Mouse (Mus musculus) stomach, embryonic 15.5 days (tissue): ENCODE results near the gene Shisal1. TPM values are rescaled to one million over a fixed set of nuclear protein-coding genes. Genes with fewer than 3 reads are reported as not detected.

ENCODE experiments used
- ATAC-seq: fragments of 200-750 bp; cut with Nextera tagmentation; 2 replicates; pipeline ENCODE4 v1.8.0; 2017; ENCODE audit warnings: low read depth, moderate number of reproducible peaks, moderate TSS enrichment; ENCODE audit not compliant: insufficient read depth, low FRiP score
- H3K27ac ChIP-seq: fragments of 300-500 bp; sonication (generic); 2 replicates; pipeline ENCODE4 v1.5.1; 2015; ENCODE audit warnings: mild to moderate bottlenecking, inconsistent platforms
- H3K27me3 ChIP-seq: fragments of 300-500 bp; sonication (generic); replicated peaks from 2 replicates; pipeline ENCODE4 v1.6.1; 2015; ENCODE audit warnings: inconsistent platforms
- H3K36me3 ChIP-seq: fragments of 300-500 bp; sonication (generic); 2 replicates; pipeline ENCODE4 v1.6.1; 2015; ENCODE audit warnings: inconsistent platforms
- H3K4me1 ChIP-seq: fragments of 300-500 bp; sonication (generic); 2 replicates; pipeline ENCODE4 v1.6.1; 2015; ENCODE audit warnings: inconsistent platforms
- H3K4me2 ChIP-seq: fragments of 300-500 bp; sonication (generic); 2 replicates; pipeline ENCODE4 v1.6.1; 2015; ENCODE audit warnings: mild to moderate bottlenecking, inconsistent platforms
- H3K4me3 ChIP-seq: fragments of 300-500 bp; sonication (generic); replicated peaks from 2 replicates; pipeline ENCODE4 v1.5.1; 2015; ENCODE audit warnings: inconsistent platforms
- H3K9ac ChIP-seq: fragments of 300-500 bp; sonication (generic); 2 replicates; pipeline ENCODE4 v1.6.1; 2015; ENCODE audit warnings: inconsistent platforms
- H3K9me3 ChIP-seq: fragments of 300-500 bp; sonication (generic); 2 replicates; pipeline ENCODE4 v1.6.1; 2016; ENCODE audit warnings: inconsistent platforms
- WGBS: fragments of 180-500 bp; shearing (Covaris S2); methylation state at CpG from one replicate; pipeline ENCODE4 v1.1.7; 2015; 5-methylcytosine and 5-hydroxymethylcytosine counted together
- polyA plus RNA-seq: library from polyadenylated mRNA; unstranded; fragments of >200 nt; fragmentation: Nextera tagmentation; extraction: Ambion mirVana; gene quantifications from 2 replicates; pipeline ENCODE4 v1.2.1, GENCODE M21; 2015

The Shisal1 gene
- polyA plus RNA-seq, 1 experiment from 2014 or later = 2.6 TPM

DNA sequence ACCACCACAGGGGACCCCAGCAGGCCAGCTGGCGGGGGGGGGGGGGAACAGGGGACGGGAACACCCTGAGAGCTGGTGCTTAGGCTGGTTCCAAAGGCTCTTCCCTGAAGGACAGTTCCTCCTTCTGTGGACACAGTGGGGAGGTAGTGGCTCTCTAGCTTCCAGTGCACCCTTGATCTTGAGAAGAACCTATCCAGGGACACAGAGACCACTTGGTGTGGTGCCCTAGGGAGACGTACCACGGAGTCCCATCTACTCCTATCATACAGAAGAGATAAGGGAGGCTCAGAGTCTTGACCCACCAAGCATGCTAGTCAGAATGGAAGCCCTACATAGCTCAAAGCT lies 28.7 kb downstream of the Shisal1 start:
- no peak for ATAC-seq
- H3K27me3 ChIP-seq = no peaks in the 10 kb centered on the region
- 0 out of 2 replicates have a peak, but pooled peaks cover 9% of the 10 kb centered on the region for H3K4me1 ChIP-seq
- no peaks in the 10 kb centered on the region for H3K36me3 ChIP-seq
- no peak overlapping the region for H3K27ac ChIP-seq
- no peaks in the 10 kb centered on the region for H3K9me3 ChIP-seq
- H3K4me3 ChIP-seq = no peak overlapping the region
- H3K4me2 ChIP-seq = no peak overlapping the region
- no peak overlapping the region for H3K9ac ChIP-seq
- 45% methylated on average over 4 of the region's 4 CpGs for WGBS

GRCm38 (mm10) chr15:84417592-84418265 lies 29.2 kb downstream of the Shisal1 start:
- WGBS = 63% methylated on average over 13 of the region's 13 CpGs
- no peak overlapping the region for H3K9ac ChIP-seq
- no peak overlapping the region for H3K4me3 ChIP-seq
- ATAC-seq = no peak
- H3K27me3 ChIP-seq = no peaks in the 10 kb centered on the region
- no peaks in the 10 kb centered on the region for H3K36me3 ChIP-seq
- no peak overlapping the region for H3K4me2 ChIP-seq
- H3K27ac ChIP-seq = no peak overlapping the region
- H3K4me1 ChIP-seq = 0 out of 2 replicates have a peak, but pooled peaks cover 11% of the 10 kb centered on the region
- no peaks in the 10 kb centered on the region for H3K9me3 ChIP-seq

DNA sequence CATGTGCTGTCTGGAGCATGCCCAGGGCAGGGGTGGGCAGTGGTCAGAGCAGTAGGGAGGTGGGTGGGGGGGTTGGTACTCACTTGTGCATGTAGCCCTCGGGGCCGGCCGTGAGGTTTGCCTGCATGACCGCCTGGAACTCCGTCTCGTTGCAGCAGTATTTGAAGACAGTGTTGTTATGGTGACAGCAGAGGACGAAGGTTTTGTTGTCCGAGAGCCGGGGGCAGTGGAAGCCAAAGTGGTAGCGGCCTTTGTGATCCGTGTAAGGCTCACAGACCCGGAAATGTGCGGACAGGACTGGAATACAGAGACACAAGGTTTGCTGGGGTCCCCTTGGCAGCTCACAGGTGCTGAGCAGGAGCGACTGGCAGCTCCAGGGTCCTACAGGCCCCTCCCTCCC lies 29.9 kb downstream of the Shisal1 start:
- Histone ChIP-seq H3K4me3 (no peak overlapping the region), H3K36me3 (no peaks in the 10 kb centered on the region), H3K4me2 (no peak overlapping the region), H3K27ac (no peak overlapping the region), H3K4me1 (0 out of 2 replicates have a peak, but pooled peaks cover 8% of the 10 kb centered on the region), H3K9me3 (no peaks in the 10 kb centered on the region), H3K9ac (no peak overlapping the region), H3K27me3 (no peaks in the 10 kb centered on the region)
- ATAC-seq = no peak
- 78% methylated on average over 14 of the region's 14 CpGs for WGBS

DNA sequence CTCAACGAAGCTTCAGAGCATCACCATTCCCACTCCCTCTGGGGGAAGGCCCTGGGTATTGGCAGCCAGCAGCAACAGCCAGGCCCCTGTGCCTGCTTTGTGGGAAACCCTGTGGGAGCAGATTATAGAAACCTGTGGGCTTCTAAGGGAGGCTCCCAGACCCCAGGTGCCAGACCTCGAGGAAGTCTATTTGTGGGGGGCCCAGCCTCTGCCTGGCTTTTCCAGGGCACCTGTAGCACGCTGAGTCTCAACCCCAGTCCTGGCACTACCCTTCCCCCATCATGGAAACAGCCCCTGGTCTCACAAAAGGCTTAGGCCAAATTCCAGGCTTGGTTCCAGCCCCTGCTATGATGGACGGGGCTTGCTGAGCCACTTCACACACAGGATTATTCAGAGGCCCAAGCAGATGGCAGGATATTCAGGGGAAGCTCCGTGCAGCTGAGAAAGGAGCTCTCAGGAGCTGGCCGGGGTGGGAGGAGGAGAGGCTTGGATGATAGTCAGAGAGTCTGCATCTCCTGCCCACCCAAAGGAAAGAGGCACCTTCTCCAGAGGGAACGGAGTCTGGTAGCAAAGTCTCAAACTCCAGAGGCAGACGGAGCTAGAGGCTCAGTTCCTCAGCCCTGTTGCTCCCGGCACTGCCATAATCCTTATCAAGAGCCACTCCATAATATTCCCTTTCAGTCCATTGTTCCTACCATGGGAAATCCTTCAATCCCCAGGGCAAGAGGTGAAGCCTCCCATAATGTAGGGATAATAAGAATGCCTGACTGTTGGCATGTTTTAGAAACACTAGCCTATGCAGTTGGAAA lies 32.7 kb downstream of the Shisal1 start:
- no peak for ATAC-seq
- WGBS = 37% methylated on average over 9 of the region's 9 CpGs
- Histone ChIP-seq H3K4me3 (no peak overlapping the region), H3K4me1 (0 out of 2 replicates have a peak, but pooled peaks cover 4% of the 10 kb centered on the region), H3K9ac (no peak overlapping the region), H3K27ac (peak overlapping the region; percentile 31; the same call in 1 of the 2 replicates), H3K9me3 (no peaks in the 10 kb centered on the region), H3K27me3 (no peaks in the 10 kb centered on the region), H3K36me3 (no peaks in the 10 kb centered on the region), H3K4me2 (no peak overlapping the region)

DNA sequence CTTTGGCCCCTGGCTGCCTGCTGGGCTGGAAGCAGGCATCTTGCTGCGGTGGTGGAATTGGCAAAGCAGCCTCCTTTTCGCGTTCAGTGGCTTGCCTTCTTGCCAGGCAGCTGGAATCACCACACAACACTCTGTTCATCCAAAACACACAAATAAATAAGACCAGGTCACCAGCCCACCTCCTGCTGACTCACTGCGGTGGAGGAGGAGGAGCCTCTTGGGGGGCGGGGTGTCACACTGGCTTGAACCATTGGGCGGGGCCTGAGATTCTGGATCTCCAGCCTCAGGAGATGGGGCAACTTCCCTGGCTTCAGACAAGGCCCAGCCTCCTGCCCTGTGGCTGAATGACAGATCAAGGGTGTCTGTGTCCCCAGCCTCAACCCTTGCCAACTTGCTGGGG lies 34.5 kb downstream of the Shisal1 start:
- Histone ChIP-seq H3K27me3 (no peaks in the 10 kb centered on the region), H3K9me3 (no peaks in the 10 kb centered on the region), H3K36me3 (no peaks in the 10 kb centered on the region), H3K27ac (no peak overlapping the region), H3K4me2 (no peak overlapping the region), H3K4me1 (0 out of 2 replicates have a peak, but pooled peaks cover 4% of the 10 kb centered on the region), H3K4me3 (no peak overlapping the region), H3K9ac (no peak overlapping the region)
- 31% methylated on average over 6 of the region's 6 CpGs for WGBS
- ATAC-seq = peak; percentile 33; the same call in 1 of the 2 replicates

DNA sequence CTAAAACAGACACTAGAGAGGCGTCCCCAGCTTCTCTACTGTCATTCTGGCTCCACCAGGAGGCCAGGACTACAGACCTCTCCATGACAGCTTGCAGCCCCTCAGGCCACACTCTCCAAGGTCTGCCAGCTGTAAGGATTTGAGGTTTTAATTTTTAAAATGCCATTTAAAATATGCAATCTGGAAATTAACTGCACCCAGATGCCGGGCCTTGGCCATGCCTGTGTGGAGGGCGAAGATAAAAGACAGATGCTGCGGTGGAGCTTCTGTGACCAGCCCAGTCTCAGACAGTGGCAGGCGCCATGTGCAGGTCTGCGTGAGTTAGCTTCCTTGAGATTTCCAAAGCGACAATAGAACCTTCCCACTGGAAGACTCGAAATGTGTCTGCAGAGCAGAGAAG lies 36.8 kb downstream of the Shisal1 start:
- H3K4me2 ChIP-seq = no peak overlapping the region
- 0 out of 2 replicates have a peak overlapping the region, but pooled peaks have one; percentile 24 for H3K27ac ChIP-seq
- H3K9ac ChIP-seq = no peak overlapping the region
- H3K27me3 ChIP-seq = no peaks in the 10 kb centered on the region
- no peaks in the 10 kb centered on the region for H3K36me3 ChIP-seq
- no peak overlapping the region for H3K4me3 ChIP-seq
- no peak for ATAC-seq
- 74% methylated on average over 8 of the region's 8 CpGs for WGBS
- H3K4me1 ChIP-seq = 0 out of 2 replicates have a peak, but pooled peaks cover 4% of the 10 kb centered on the region
- no peaks in the 10 kb centered on the region for H3K9me3 ChIP-seq

DNA sequence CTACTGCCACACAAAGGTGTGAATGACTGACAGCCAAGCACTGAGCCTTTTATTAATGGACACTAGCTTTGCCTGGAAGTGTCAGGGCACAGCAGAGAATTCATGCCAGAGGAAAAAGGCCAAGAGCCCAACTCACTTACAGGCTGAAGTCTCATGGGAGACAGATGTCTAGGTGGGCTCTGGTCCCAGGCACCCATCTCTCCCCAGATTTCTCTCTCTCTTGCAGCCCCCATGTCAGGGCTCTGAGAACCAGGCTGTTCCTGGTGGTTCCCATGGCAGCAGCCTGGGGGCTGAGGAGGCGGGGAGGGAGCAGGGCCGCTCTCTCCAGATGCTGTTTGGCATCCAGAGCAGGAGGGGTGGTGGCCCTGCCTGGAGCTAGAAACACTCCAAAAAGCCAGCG lies 38.3 kb downstream of the Shisal1 start:
- Histone ChIP-seq H3K9me3 (no peaks in the 10 kb centered on the region), H3K4me2 (no peak overlapping the region), H3K27ac (no peak overlapping the region), H3K36me3 (no peaks in the 10 kb centered on the region), H3K9ac (no peak overlapping the region), H3K4me3 (no peak overlapping the region), H3K27me3 (no peaks in the 10 kb centered on the region), H3K4me1 (0 out of 2 replicates have a peak, but pooled peaks cover 4% of the 10 kb centered on the region)
- no peak for ATAC-seq
- WGBS = 72% methylated on average over 3 of the region's 3 CpGs

DNA sequence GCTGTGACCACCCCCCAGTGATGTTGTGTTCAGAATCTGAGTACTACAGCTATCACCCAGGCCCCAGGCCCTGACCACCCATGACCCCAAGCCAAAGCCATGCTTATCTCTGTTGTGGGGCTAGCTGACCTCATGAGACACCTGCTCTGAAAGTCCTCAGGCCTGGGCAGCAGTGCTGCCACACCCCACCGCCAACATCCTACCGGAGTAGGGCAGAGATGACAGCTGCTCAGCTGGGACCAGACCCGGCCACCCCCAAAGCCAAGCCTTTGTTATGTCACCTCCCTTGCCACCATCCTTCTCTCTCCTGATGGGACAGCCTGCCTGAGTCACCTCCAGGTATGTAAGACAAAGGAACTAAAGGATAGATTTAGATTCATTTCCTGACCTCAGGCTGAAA lies 41.1 kb downstream of the Shisal1 start:
- H3K4me2 ChIP-seq = no peak overlapping the region

DNA sequence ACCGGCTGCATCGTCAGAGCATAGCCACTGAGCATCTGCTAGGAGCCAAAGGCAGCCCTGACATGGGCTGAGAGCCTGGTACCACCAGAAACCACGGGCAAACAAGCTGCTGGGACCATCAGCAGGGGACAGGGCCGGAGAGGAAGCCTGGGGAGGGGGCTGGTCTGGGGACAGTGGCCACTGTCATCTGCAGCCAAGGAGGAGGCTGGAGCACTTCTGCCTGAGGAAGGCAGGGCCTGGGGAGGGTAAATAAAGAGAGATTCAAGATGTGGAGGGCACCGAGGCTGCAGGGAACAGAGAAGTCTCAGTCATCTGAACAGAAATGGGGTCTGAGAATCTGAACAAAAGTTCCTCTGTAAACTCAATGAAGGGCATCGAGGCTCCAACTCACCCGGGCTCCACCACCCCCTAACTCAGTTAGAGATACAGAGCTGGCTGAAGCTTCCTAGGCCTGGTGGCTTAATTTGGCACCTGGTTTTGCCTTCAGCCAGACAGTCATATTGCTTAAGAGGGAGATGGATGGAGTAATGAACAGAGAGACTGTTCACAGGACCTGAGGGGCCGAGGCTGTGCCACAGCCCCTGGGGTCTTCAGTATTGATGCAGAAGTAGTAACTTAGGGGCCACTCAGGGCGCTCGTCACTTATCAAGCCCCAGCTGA lies 43.3 kb downstream of the Shisal1 start:
- no peak; the same call in 1 of the 2 replicates for ATAC-seq
- H3K27ac ChIP-seq = no peak overlapping the region

More for the DNA sequence above, 41.1 kb downstream of the Shisal1 start:
- Histone ChIP-seq H3K9me3 (no peaks in the 10 kb centered on the region), H3K27ac (no peak overlapping the region), H3K4me3 (no peak overlapping the region), H3K4me1 (no peaks in the 10 kb centered on the region), H3K9ac (no peak overlapping the region), H3K27me3 (no peaks in the 10 kb centered on the region), H3K36me3 (no peaks in the 10 kb centered on the region)
- ATAC-seq = no peak
- WGBS = 86% methylated on average over 3 of the region's 3 CpGs

DNA sequence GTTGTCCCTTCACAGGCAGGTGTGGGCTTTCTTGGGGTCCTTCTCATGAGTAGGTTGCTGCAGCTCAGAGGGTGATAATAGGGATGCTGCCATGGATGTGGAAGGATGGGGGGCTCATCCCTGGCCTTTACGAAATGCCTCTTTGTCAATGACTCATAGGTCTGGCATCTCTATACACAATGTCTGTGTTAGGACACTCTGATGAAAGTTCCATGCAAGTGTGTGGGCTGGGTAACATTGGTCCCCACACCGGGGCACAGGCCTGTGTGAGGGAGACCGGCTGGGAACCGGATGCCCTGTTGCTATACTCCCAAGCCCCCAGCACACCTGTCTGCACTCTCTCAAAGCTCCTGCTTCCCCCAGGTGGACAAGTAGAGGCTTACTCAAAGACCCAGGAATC lies 48.3 kb downstream of the Shisal1 start:
- ATAC-seq = no peak
- 78% methylated on average over 4 of the region's 4 CpGs for WGBS
- Histone ChIP-seq H3K9ac (no peak overlapping the region), H3K27me3 (no peaks in the 10 kb centered on the region), H3K4me1 (no peaks in the 10 kb centered on the region), H3K27ac (no peak overlapping the region), H3K9me3 (no peaks in the 10 kb centered on the region), H3K36me3 (no peaks in the 10 kb centered on the region), H3K4me3 (no peak overlapping the region), H3K4me2 (no peak overlapping the region)

More for the DNA sequence above, 43.3 kb downstream of the Shisal1 start:
- Histone ChIP-seq H3K36me3 (no peaks in the 10 kb centered on the region), H3K27me3 (no peaks in the 10 kb centered on the region), H3K9me3 (no peaks in the 10 kb centered on the region), H3K4me3 (no peak overlapping the region), H3K9ac (no peak overlapping the region), H3K4me1 (no peaks in the 10 kb centered on the region), H3K4me2 (no peak overlapping the region)
- 72% methylated on average over 10 of the region's 10 CpGs for WGBS

DNA sequence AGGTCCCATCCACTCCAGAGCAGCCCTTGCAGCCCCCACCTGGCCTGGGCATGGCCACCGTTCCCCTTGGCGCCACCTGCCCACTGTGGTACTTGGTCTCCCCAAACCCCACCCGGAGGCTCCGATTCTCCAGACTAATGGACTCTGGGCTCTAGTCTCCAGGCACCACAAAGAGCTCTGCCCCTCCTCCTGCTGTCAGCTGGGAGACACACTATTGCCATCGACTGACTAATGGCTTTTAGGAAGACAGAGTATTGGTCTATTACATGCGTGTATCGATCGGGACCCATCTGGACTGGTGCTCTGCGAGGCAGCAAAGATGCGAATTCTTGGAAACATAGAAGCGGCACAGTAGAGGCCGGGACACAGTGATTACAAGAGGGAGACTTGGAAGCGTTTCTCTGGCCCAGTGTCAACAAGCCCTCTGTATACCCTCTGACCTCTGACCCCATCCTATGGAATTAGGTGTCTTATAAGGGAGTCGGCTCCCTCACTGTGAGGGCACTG lies 49.2 kb downstream of the Shisal1 start:
- H3K27me3 ChIP-seq = no peaks in the 10 kb centered on the region
- H3K9me3 ChIP-seq = no peaks in the 10 kb centered on the region
- no peak overlapping the region for H3K27ac ChIP-seq
- 0 out of 2 replicates have a peak, but pooled peaks cover 5% of the 10 kb centered on the region for H3K4me1 ChIP-seq
- no peak overlapping the region for H3K4me3 ChIP-seq
- H3K4me2 ChIP-seq = no peak overlapping the region
- H3K36me3 ChIP-seq = no peaks in the 10 kb centered on the region
- no peak overlapping the region for H3K9ac ChIP-seq
- no peak for ATAC-seq
- WGBS = 51% methylated on average over 14 of the region's 14 CpGs
